29 mouse cellular contexts compared by ENCODE assay signal in genomic region chr14:57351521-57352235, GRCm38 (mm10). TPM values are rescaled to one million over a fixed set of nuclear protein-coding genes. Genes with fewer than 3 reads are reported as not detected.
DNase-seq lines count a peak whose midpoint lies in the region; ATAC-seq and TF ChIP-seq lines count a peak whose summit lies in the region.
"Had no signal": no experiment of that assay in that cellular context is flagged by ENCODE, and none has a peak within 500 bp of the region (broad histone marks: within the 10 kb centered on the region; RNA-seq: fewer than 3 reads in every experiment).

No protein-coding gene starts in this region.

- H3K4me1 ChIP-seq in forebrain, embryonic 10.5 days, result peaks cover 18% of the 10 kb centered on the region
- no peaks in the 10 kb centered on the region for H3K4me1 ChIP-seq in forebrain, embryonic 11.5 days (replicated peaks; ENCODE audit: control insufficient read depth, insufficient read depth, low read length)
- peaks cover 31% of the 10 kb centered on the region for H3K4me1 ChIP-seq in midbrain, embryonic 10.5 days
- no peaks in the 10 kb centered on the region for H3K4me1 ChIP-seq in midbrain, embryonic 15.5 days
- no peaks in the 10 kb centered on the region for H3K4me1 ChIP-seq in intestine, postnatal 0 days (replicated peaks; ENCODE audit: control insufficient read depth, insufficient read depth, low read length)
- H3K4me1 ChIP-seq: embryonic facial prominence, embryonic 15.5 days; forebrain, embryonic 13.5 days; hindbrain, embryonic 12.5 days had no signal

- no peak overlapping the region for H3K4me2 ChIP-seq in forebrain, embryonic 11.5 days (ENCODE audit: low read depth, low read length, severe bottlenecking)
- H3K4me2 ChIP-seq in midbrain, embryonic 15.5 days, result no peak overlapping the region
- no peak overlapping the region for H3K4me2 ChIP-seq in intestine, postnatal 0 days (replicated peaks; ENCODE audit: low read depth)
- H3K4me2 ChIP-seq: embryonic facial prominence, embryonic 12.5 days; embryonic facial prominence, embryonic 15.5 days; forebrain, embryonic 13.5 days; heart, embryonic 13.5 days; hindbrain, embryonic 12.5 days had no signal

- no peak overlapping the region for H3K4me3 ChIP-seq in forebrain, embryonic 10.5 days
- H3K4me3 ChIP-seq in forebrain, embryonic 11.5 days (ENCODE audit: low read depth, low read length), result no peak overlapping the region
- no peak overlapping the region for H3K4me3 ChIP-seq in midbrain, embryonic 10.5 days
- no peak overlapping the region for H3K4me3 ChIP-seq in midbrain, embryonic 15.5 days
- H3K4me3 ChIP-seq in intestine, postnatal 0 days (ENCODE audit: low read depth, low read length), result no peak overlapping the region
- H3K4me3 ChIP-seq: embryonic facial prominence, embryonic 12.5 days; embryonic facial prominence, embryonic 15.5 days; forebrain, embryonic 13.5 days; heart, adult 2 months; heart, embryonic 10.5 days; heart, embryonic 13.5 days; hindbrain, embryonic 12.5 days had no signal

- TF ChIP-seq CTCF in brain, embryonic 14.5 days (IDR thresholded peaks at IDR 0.05; ENCODE audit: borderline replicate concordance, extremely low read depth, insufficient read depth, insufficient read length), result no peak
- TF ChIP-seq CTCF in intestine, postnatal 0 days (IDR thresholded peaks at IDR 0.05; ENCODE audit: low read depth), result no peak

- ATAC-seq in forebrain, embryonic 11.5 days (replicated peaks; ENCODE audit: low FRiP score), result no peak
- ATAC-seq in midbrain, embryonic 15.5 days (replicated peaks), result no peak
- ATAC-seq in intestine, postnatal 0 days, result peak; percentile 58
- ATAC-seq: forebrain, embryonic 13.5 days; forebrain, embryonic 16.5 days; hindbrain, embryonic 16.5 days had no signal

- H3K27ac ChIP-seq in forebrain, embryonic 10.5 days, result no peak overlapping the region
- H3K27ac ChIP-seq in forebrain, embryonic 11.5 days (ENCODE audit: low read depth, low read length), result no peak overlapping the region
- peak overlapping the region; percentile 49; the same call in 1 of the 2 replicates for H3K27ac ChIP-seq in midbrain, embryonic 10.5 days (replicated peaks)
- H3K27ac ChIP-seq in midbrain, embryonic 15.5 days, result no peak overlapping the region
- 0 out of 2 replicates have a peak overlapping the region, but pooled peaks have one; percentile 7 for H3K27ac ChIP-seq in intestine, postnatal 0 days (ENCODE audit: low read depth, low read length)
- H3K27ac ChIP-seq: embryonic facial prominence, embryonic 12.5 days; embryonic facial prominence, embryonic 15.5 days; forebrain, embryonic 13.5 days; heart, adult 2 months; heart, embryonic 10.5 days; heart, embryonic 13.5 days; hindbrain, embryonic 12.5 days had no signal

- DNase-seq in forebrain, embryonic 10.5 days (ENCODE audit: extremely low spot score, low spot score), result peak; percentile 30
- DNase-seq in forebrain, embryonic 11.5 days (ENCODE audit: low spot score), result no peak
- peak; percentile 44 for DNase-seq in midbrain, embryonic 10.5 days (ENCODE audit: low spot score)
- peak; percentile 29 for DNase-seq in brain, embryonic 14.5 days (ENCODE audit: low read depth)
- DNase-seq in adipocyte (ENCODE audit: low spot score), result no peak
- DNase-seq in kidney, adult 8-10 months, result no peak
- DNase-seq: adrenal gland, postnatal 10 days; adrenal gland, postnatal 36 days; B cell, adult 2 months; cerebellum, adult 11-12 months; cerebellum, adult 9-10 months; cerebellum, postnatal 14 days; gastrocnemius, postnatal 10 days; gastrocnemius, postnatal 36 days; heart, adult 2 months; heart, postnatal 14 days; heart, postnatal 4 days; kidney, adult 11 months; kidney, adult 9 months had no signal

- H3K9me3 ChIP-seq in forebrain, embryonic 10.5 days, result no peaks in the 10 kb centered on the region
- H3K9me3 ChIP-seq in forebrain, embryonic 11.5 days (ENCODE audit: control insufficient read depth, low read length), result no peaks in the 10 kb centered on the region
- no peaks in the 10 kb centered on the region for H3K9me3 ChIP-seq in midbrain, embryonic 10.5 days (replicated peaks)
- H3K9me3 ChIP-seq in midbrain, embryonic 15.5 days, result no peaks in the 10 kb centered on the region
- H3K9me3 ChIP-seq in intestine, postnatal 0 days (ENCODE audit: control insufficient read depth), result no peaks in the 10 kb centered on the region
- H3K9me3 ChIP-seq: embryonic facial prominence, embryonic 12.5 days; embryonic facial prominence, embryonic 15.5 days; forebrain, embryonic 13.5 days; heart, embryonic 10.5 days; heart, embryonic 13.5 days; hindbrain, embryonic 12.5 days had no signal

- H3K27me3 ChIP-seq in forebrain, embryonic 10.5 days (ENCODE audit: poor library complexity, severe bottlenecking), result peaks cover 33% of the 10 kb centered on the region
- H3K27me3 ChIP-seq in forebrain, embryonic 11.5 days (ENCODE audit: control insufficient read depth, insufficient read depth, low read length), result no peaks in the 10 kb centered on the region
- H3K27me3 ChIP-seq in midbrain, embryonic 10.5 days (ENCODE audit: low read depth, poor library complexity, severe bottlenecking), result no peaks in the 10 kb centered on the region
- no peaks in the 10 kb centered on the region for H3K27me3 ChIP-seq in midbrain, embryonic 15.5 days (replicated peaks)
- H3K27me3 ChIP-seq in intestine, postnatal 0 days (replicated peaks; ENCODE audit: control insufficient read depth, insufficient read depth, low read length), result no peaks in the 10 kb centered on the region
- H3K27me3 ChIP-seq: embryonic facial prominence, embryonic 12.5 days; embryonic facial prominence, embryonic 15.5 days; heart, embryonic 13.5 days; hindbrain, embryonic 12.5 days had no signal

- no peak overlapping the region for H3K9ac ChIP-seq in forebrain, embryonic 11.5 days (ENCODE audit: low read length)
- H3K9ac ChIP-seq in midbrain, embryonic 15.5 days, result no peak overlapping the region
- H3K9ac ChIP-seq in intestine, postnatal 0 days (ENCODE audit: low read depth, low read length), result no peak overlapping the region
- H3K9ac ChIP-seq: embryonic facial prominence, embryonic 12.5 days; embryonic facial prominence, embryonic 15.5 days; forebrain, embryonic 13.5 days; heart, embryonic 13.5 days; hindbrain, embryonic 12.5 days had no signal

- no peaks in the 10 kb centered on the region for H3K36me3 ChIP-seq in forebrain, embryonic 10.5 days (replicated peaks)
- H3K36me3 ChIP-seq in forebrain, embryonic 11.5 days (ENCODE audit: control insufficient read depth, insufficient read depth, low read length), result no peaks in the 10 kb centered on the region
- H3K36me3 ChIP-seq in midbrain, embryonic 10.5 days, result no peaks in the 10 kb centered on the region
- no peaks in the 10 kb centered on the region for H3K36me3 ChIP-seq in midbrain, embryonic 15.5 days (replicated peaks)
- no peaks in the 10 kb centered on the region for H3K36me3 ChIP-seq in intestine, postnatal 0 days (ENCODE audit: control insufficient read depth, insufficient read depth)
- H3K36me3 ChIP-seq: embryonic facial prominence, embryonic 12.5 days; embryonic facial prominence, embryonic 15.5 days; heart, embryonic 10.5 days; heart, embryonic 13.5 days; hindbrain, embryonic 12.5 days had no signal

- 74% methylated on average over 7 of the region's 7 CpGs for WGBS in forebrain, embryonic 10.5 days
- 71% methylated on average over 7 of the region's 7 CpGs for WGBS in forebrain, embryonic 11.5 days
- 77% methylated on average over 7 of the region's 7 CpGs for WGBS in midbrain, embryonic 10.5 days
- WGBS in midbrain, embryonic 15.5 days, result 78% methylated on average over 7 of the region's 7 CpGs
- WGBS in intestine, postnatal 0 days, result 63% methylated on average over 7 of the region's 7 CpGs

- no peak for TF ChIP-seq POLR2A in brain, embryonic 14.5 days (IDR thresholded peaks at IDR 0.05; ENCODE audit: borderline replicate concordance, extremely low read depth, insufficient read depth, insufficient read length, poor library complexity, severe bottlenecking)

RNA-seq across cellular contexts. Expression of gene Cryl1, which starts 46.7 kb away (rescaled TPM):
- 5.5 and 6.2 TPM in 2 replicates for polyA plus RNA-seq in forebrain, embryonic 10.5 days (2016; fragmentation: Nextera tagmentation; extraction: Ambion mirVana)
- polyA plus RNA-seq in forebrain, embryonic 11.5 days (2014; fragmentation: Nextera tagmentation; extraction: Ambion mirVana), result 7.4 and 8.2 TPM in 2 replicates
- 5.4 and 6.8 TPM in 2 replicates for polyA plus RNA-seq in midbrain, embryonic 10.5 days (2016; fragmentation: Nextera tagmentation; extraction: Ambion mirVana)
- polyA plus RNA-seq in midbrain, embryonic 15.5 days (2015; fragmentation: Nextera tagmentation; extraction: Ambion mirVana), result 9.2 and 13.4 TPM in 2 replicates
- 11.2 and 11.7 TPM in 2 replicates for polyA plus RNA-seq in brain, embryonic 14.5 days (2012; rRNA removed)
- polyA plus RNA-seq in intestine, postnatal 0 days (2015; fragmentation: Nextera tagmentation; extraction: Ambion mirVana), result 153 and 173 TPM in 2 replicates

Comparison
In these comparisons a context has a peak if more than half of its experiments do, and no peak if none do; other contexts are left out.
1. DNase-seq: peak in forebrain, embryonic 10.5 days (single experiment), midbrain, embryonic 10.5 days (single experiment) and brain, embryonic 14.5 days (single experiment); none in forebrain, embryonic 11.5 days (single experiment), adipocyte (single experiment) and kidney, adult 8-10 months (0 of 2).
2. H3K27ac ChIP-seq: peak in midbrain, embryonic 10.5 days (single experiment) and intestine, postnatal 0 days (single experiment); none in forebrain, embryonic 10.5 days (single experiment), forebrain, embryonic 11.5 days (single experiment) and midbrain, embryonic 15.5 days (single experiment).
3. RNA of gene Cryl1, which starts 46.7 kb away (polyA plus RNA-seq): 153 to 173 TPM in intestine, postnatal 0 days; 11.2 to 11.7 TPM in brain, embryonic 14.5 days, 9.2 to 13.4 TPM in midbrain, embryonic 15.5 days, 7.4 to 8.2 TPM in forebrain, embryonic 11.5 days, 5.5 to 6.2 TPM in forebrain, embryonic 10.5 days and 5.4 to 6.8 TPM in midbrain, embryonic 10.5 days; every median in the first group is over 10 times any median in the second.